Mouse (Mus musculus) left cerebral cortex, adult 6 months (tissue): ENCODE results near the gene Shroom2. TPM values are rescaled to one million over a fixed set of nuclear protein-coding genes. Genes with fewer than 3 reads are reported as not detected.

Experiments used
- long read RNA-seq, 2 experiments: library from polyadenylated mRNA; unstranded; transcript quantifications; one replicate each; pipeline ENCODE4 v2.0.0; 2019 to 2020
- polyA plus RNA-seq: library from polyadenylated mRNA; unstranded; fragments of <200 nt; fragmentation: Nextera tagmentation; gene quantifications from 2 replicates; pipeline ENCODE4 v1.2.3, GENCODE M21; 2021

Shroom2 gene
- polyA plus RNA-seq, result 25.6 and 35.4 TPM in 2 replicates
- long read RNA-seq, experiment 1, full-length matches to known transcripts, result 1 of 206 reads
- long read RNA-seq, experiment 1, partial matches to known transcripts, result 20 of 206 reads
- long read RNA-seq, experiment 1, other reads (novel, unspliced or antisense), result 185 of 206 reads
- long read RNA-seq, experiment 2, partial matches to known transcripts, result 0 of 30 reads
- long read RNA-seq, experiment 2, other reads (novel, unspliced or antisense), result 30 of 30 reads

GRCm38 (mm10) chrX:152768891-152769599 lies at the start of gene Shroom2:
Gene Shroom2, minus strand, starts transcription at chrX:152769465.

DNA sequence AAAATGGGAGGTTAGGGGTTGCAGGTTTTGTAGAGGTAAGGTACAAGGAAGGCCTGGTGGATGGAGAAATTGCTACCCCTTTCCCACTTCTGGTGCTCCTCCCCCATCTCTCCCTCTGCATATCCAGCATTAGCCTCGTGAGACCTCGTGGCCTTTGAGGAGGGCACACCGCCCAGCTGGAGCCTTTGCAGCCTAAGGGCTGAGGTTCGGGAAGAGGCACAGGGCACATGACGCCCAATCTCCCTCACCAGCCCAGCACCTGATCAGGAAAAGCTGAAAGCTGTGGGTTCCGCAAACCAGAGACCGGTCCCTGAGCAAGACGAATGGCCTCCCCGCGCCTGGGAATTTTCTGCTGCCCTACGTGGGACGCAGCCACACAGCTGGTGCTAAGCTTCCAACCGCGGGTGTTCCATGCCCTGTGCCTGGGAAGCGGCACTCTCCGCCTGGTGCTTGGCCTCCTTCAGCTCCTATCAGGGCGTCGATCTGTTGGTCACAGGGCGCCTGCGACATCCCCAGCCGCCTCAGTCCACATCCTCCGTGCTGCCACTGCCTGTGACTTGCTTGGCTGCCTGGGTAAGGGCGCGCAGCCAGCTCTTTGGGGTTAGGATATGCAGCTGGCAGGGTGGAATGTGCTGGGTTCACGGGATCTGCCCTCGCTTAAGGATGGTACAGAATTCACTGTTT lies 12.6 kb upstream of the Shroom2 start, which contains the start of gene Gpr143:
Gene Gpr143 (plus strand): TSS at position 202 of the 684 bp plus-strand sequence.

DNA sequence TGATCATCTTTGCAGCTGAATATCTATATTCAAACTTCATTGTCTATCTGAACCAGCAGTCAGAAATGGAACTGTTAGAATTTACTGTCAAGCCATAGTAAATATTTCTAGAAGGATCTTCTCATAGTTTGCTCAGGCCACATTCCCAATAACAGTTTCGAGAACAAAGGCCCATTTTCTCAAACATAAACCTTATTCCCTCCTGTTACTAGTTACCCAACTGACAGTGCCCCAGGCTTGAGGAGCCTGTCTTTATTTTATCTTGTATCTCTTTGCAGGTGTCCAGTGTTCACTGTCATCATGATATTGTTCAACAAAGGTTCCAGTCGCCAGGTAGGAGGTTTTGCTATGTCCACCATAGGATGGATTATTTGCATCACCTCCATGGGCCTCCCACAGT lies 206.2 kb downstream of the Shroom2 start, which contains the start of gene Cldn34a:
Gene Cldn34a (plus strand): TSS at position 301 of the 400 bp plus-strand sequence.

Other genes with a start within 250 kb of the Shroom2 start
- not detected in 2 replicates for gene Cldn34a, start 206.1 kb downstream of the Shroom2 start, polyA plus RNA-seq
- gene Gpr143, start 12.5 kb upstream of the Shroom2 start, polyA plus RNA-seq, result 0.09 TPM in 1 of 2 replicates, not detected in the other
- gene Usp51, start 237.0 kb upstream of the Shroom2 start, polyA plus RNA-seq, result 0.17 and 0.43 TPM in 2 replicates